Comparison of ENCODE assay signal across 10 mouse cellular contexts in genomic region chr14:8054310-8055102, GRCm38 (mm10). TPM values are rescaled to one million over a fixed set of nuclear protein-coding genes. Genes with fewer than 3 reads are reported as not detected.
DNase-seq lines count a peak whose midpoint lies in the region.
"Had no signal": no experiment of that assay in that cellular context is flagged by ENCODE, and none has a peak within 500 bp of the region (broad histone marks: within the 10 kb centered on the region; RNA-seq: fewer than 3 reads in every experiment).

No protein-coding gene starts in this region.

- peak; percentile 12 for DNase-seq in embryo, embryonic 9.5 days (ENCODE audit: extremely low spot score)
- DNase-seq in embryo, embryonic 10.5 days (ENCODE audit: low spot score) = no peak
- DNase-seq in ovary, adult 18-20 months (ENCODE audit: low spot score) = peak; percentile 52
- no peak for DNase-seq in ovary, postnatal 10 days (ENCODE audit: low spot score)
- peak; percentile 17 for DNase-seq in lung, postnatal 10 days
- no peak for DNase-seq in cerebellum, postnatal 36 days
- no peak for DNase-seq in adrenal gland, postnatal 10 days
- DNase-seq in adrenal gland, adult 2 months = no peak
- DNase-seq: heart, postnatal 4 days; kidney, postnatal 10 days had no signal

RNA-seq across cellular contexts. Expression of gene Rpp14, which starts 25.7 kb away (rescaled TPM):
- 10 to 100 TPM; 31.6 to 37.2 TPM for total RNA-seq in adrenal gland, postnatal 10 days (2021)
- 10 to 100 TPM; 38.8 to 39.0 TPM for total RNA-seq in adrenal gland, adult 2 months (2021)
- polyA plus RNA-seq in adrenal gland, adult 2 months (2012; rRNA removed) = 4.3 and 6.4 TPM in 2 replicates

RNA-seq across cellular contexts. Expression of gene Pxk, which starts 43.5 kb away (rescaled TPM):
- 10 to 100 TPM; 32.3 to 40.9 TPM for total RNA-seq in adrenal gland, postnatal 10 days (2021)
- total RNA-seq in adrenal gland, adult 2 months (2021) = 10 to 100 TPM; 57.1 to 96.0 TPM
- 29.4 and 34.6 TPM in 2 replicates for polyA plus RNA-seq in adrenal gland, adult 2 months (2012; rRNA removed)

RNA-seq across cellular contexts. Expression of gene Abhd6, which starts 51.8 kb away (rescaled TPM):
- total RNA-seq in adrenal gland, postnatal 10 days (2021) = 10 to 100 TPM; 39.2 to 40.2 TPM
- total RNA-seq in adrenal gland, adult 2 months (2021) = 100 to 1,000 TPM in 1 of 2 experiments, 10 to 100 TPM in 1; 78.0 to 123 TPM
- 60.1 and 103 TPM in 2 replicates for polyA plus RNA-seq in adrenal gland, adult 2 months (2012; rRNA removed)

Comparison
In these comparisons a context has a peak if more than half of its experiments do, and no peak if none do; other contexts are left out.
1. DNase-seq: peak in embryo, embryonic 9.5 days (single experiment), ovary, adult 18-20 months (single experiment) and lung, postnatal 10 days (single experiment); none in embryo, embryonic 10.5 days (single experiment), ovary, postnatal 10 days (single experiment), cerebellum, postnatal 36 days (0 of 2), adrenal gland, postnatal 10 days (single experiment) and adrenal gland, adult 2 months (single experiment).